Mouse (Mus musculus) inflammation-experienced regulatory T-cells, adult 16 weeks (primary cell): Measurements from ENCODE around the gene Slc26a1. TPM values are rescaled to one million over a fixed set of nuclear protein-coding genes. Genes with fewer than 3 reads are reported as not detected.

Experiments
- polyA plus RNA-seq: library from polyadenylated mRNA; unstranded; fragments of 100-300 nt; shearing (Covaris generic); gene quantifications from one replicate; pipeline ENCODE4 v1.2.1, GENCODE M21; 2017

Slc26a1 gene
- polyA plus RNA-seq: 0.10 TPM

DNA sequence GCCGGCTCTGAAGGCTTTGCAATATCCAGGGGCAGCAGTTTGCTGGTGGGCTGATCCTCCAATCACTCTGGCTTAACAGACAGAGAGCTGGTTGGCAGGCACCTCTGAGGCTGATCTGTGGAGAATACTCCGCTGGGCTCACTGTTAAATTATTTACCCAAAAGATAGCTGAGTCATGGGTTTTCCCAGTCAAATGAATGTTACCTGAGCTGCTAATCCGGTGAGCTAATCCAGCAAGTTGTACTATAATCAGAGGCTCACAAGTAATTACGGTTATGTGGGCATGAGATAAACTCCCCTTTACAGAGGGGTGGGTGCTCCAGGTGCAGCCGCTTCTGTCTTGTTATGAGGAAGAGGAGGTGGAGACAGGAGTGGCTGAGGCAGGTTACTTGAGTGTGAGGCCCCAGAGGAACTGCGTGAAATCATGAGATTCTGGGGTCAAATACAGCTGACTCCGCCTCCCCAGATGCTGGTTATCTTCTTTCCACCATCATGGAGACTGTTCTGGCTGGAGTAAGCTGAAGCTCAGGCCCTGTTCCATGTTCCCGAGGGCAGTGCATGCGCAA is at the start of gene Slc26a1:
Slc26a1 (minus strand) TSS at position 319 of the 566 bp plus-strand sequence.

DNA sequence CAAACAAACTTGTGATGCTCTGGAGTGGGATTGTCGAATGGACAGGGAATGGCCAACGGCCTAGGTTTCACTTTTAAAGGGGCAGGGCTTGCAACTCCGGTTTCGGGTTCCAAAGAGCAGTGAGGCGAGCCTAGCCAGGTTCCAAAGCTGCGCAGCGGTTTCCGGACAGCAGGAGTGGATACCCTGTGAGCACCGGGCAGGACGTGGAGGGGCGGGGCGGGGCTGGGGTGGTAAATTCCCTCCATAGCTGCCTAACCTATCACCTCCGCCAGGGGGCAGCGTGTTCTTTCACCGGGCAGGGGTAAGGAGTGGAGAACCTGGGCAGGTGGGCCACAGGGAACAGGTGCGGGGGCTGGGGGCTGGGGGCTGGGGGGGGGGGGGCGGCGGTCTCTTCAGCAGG is 16.9 kb upstream of the Slc26a1 start, which contains the start of gene Fgfrl1:
Fgfrl1 (plus strand) TSS at position 112 of the 400 bp plus-strand sequence.

DNA sequence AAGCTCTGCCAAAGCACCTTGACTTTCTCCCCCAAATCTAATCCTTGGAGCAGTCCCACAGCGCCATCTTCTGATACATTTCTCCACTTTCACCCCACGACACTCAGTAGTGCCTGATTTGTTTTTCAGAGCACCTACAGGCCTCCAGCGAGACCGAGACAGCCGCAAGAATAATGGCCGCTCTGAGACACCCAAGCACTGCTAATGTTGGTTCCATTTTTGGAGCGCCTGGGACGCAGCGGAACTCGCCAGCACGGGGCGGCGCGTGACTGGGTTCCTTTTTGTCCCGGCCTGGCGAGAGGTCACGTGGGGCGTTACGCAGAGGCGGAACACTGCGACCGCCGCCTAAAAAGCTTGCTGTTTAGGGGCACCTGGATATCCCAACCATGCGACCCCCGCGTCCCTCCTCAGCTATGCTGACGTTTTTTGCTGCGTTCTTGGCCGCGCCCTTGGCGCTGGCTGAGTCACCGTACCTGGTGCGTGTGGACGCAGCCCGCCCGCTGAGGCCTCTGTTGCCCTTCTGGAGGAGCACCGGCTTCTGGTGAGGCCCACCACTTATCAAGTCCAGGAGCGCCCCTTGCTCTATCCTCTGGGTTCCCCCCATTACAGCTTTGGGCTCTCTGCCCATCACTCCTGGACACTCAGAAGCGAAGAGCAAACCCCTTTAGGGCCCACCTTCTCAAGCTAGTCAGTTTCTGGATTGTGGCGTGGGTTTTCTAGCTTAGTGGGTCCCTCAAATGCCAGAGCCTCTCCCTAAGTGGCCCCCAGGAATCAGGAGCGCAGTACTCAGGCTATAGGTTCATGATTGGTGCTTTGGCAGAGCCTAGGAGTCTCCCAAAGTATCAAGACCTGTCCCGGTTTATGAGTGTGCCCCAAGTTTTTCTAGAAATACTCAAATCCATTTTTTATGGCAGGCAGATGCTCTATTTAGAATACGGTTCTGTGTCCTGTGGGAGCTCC is 6.1 kb downstream of the Slc26a1 start, which contains the start of gene Dgkq:
Dgkq (minus strand) TSS at position 696 of the 960 bp plus-strand sequence.

DNA sequence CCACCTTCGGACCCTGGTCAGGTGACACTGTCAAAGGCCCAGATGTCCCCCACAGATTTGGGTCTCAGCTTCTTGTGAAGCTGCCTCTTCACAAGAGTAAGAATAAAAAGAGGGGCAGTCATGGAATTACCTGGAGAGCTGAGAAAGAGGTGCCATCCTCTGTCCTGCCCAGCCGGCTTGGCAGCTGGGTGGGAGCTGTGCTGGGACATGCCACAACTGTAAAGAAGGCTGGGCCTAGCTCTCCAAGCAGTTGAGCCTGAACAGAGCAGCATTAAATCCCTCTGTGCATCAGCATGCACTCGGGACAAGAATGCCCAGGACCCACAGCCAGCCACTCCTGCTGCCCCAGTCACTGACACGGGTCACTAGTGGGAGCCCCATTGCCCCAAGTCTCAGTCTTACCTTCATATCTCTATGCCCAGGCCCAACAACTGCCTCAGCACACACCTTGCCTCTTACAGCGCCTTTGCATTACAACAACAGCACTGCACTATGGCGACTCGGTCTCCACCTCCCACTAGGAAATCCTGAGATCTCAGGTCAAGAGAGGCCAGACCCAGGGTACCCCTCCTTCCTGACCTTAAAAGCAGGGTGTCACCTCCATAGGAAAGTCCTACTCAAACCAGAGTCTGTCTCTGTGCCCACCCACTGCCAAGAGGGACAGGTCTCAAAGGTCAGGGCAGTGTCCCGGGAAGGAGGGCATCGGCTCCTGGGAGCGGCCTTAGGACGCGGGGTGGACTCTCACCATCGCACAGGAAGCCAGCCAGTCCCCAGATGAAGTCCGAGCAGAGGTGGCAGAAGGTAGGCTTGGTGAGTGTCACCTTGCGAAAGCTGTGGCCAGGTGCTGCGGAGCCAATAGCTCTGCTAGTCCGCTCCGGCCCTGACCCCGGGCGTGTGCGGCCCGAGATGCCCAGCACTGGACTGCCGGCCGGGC is 15.4 kb downstream of the Slc26a1 start, which contains the start of gene Idua:
Idua (plus strand) TSS at position 634 of the 934 bp plus-strand sequence.

DNA sequence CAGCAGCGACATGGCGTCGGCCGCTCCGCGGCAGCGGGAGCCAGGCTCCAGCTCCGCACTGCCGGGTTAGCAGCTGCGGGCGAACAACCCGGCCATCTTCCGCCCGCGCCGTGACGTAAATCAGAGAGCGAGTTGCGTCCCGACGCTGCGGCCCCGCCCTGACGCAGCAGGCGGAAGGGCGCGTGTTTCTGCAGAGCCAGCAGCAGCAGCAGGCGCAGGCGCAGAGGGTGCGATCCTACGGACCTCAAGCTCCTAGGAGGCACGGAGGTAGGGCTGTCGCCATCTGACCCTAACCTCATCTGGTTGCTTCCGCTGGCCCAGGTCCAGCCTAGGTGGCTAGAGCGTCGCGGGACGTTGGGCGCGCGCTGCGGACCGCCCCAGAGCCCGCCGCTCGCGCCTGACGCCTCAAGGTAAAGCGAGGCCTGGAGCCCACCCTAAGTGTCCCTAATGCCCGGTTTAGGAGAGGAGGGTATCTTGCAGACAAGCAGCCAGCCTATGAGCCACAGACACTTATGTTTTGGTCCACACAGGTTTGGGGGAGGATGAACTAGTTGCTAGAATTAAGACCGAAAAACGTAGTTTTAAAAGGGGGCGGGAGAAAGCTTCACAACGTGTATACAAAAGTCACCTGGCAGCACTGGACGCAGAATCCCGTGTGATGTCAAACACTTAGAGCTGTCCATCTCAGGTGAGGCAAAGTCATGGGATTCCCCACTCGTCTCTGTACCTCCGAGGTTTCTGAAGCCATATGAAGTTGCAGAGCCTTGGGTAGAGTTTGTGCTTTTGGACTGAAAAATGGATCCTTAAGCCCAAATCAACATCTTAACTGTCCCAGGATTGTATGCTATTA is 45.5 kb downstream of the Slc26a1 start, which contains the start of the genes Gak and Tmem175:
Gak (minus strand) TSS at position 122 of the 850 bp plus-strand sequence.
Tmem175 (plus strand) TSS at position 137 of the 850 bp plus-strand sequence.

Other genes with a start within 250 kb of the Slc26a1 start
- gene Atp5k, start 241.1 kb downstream of the Slc26a1 start, polyA plus RNA-seq: 192 TPM
- gene Mfsd7a, start 226.7 kb downstream of the Slc26a1 start, polyA plus RNA-seq: not detected
- gene Pcgf3, start 214.3 kb downstream of the Slc26a1 start, polyA plus RNA-seq: 18.8 TPM
- not detected for gene Cplx1, start 125.5 kb downstream of the Slc26a1 start, polyA plus RNA-seq
- 164 TPM for gene Gak, start 45.8 kb downstream of the Slc26a1 start, polyA plus RNA-seq
- gene Tmem175, start 45.8 kb downstream of the Slc26a1 start, polyA plus RNA-seq: 52.3 TPM
- gene Idua, start 15.2 kb downstream of the Slc26a1 start, polyA plus RNA-seq: 56.8 TPM
- 23.2 TPM for gene Dgkq, start 5.9 kb downstream of the Slc26a1 start, polyA plus RNA-seq
- not detected for gene Fgfrl1, start 16.8 kb upstream of the Slc26a1 start, polyA plus RNA-seq
- not detected for gene Rnf212, start 99.4 kb upstream of the Slc26a1 start, polyA plus RNA-seq
- not detected for gene Tmed11, start 119.8 kb upstream of the Slc26a1 start, polyA plus RNA-seq
- not detected for gene Vmn2r8, start 133.3 kb upstream of the Slc26a1 start, polyA plus RNA-seq
- gene Vmn2r9, start 177.0 kb upstream of the Slc26a1 start, polyA plus RNA-seq: not detected